Mouse (Mus musculus): ENCODE data around the gene Sugp1. TPM values are rescaled to one million over a fixed set of nuclear protein-coding genes. Genes with fewer than 3 reads are reported as not detected.

The Sugp1 gene
- polyA plus RNA-seq, 1 experiment = 10.8 TPM

GRCm38 (mm10) chr8:70104506-70104905, 61.9 kb downstream of the Sugp1 start:
- DNase-seq (ENCODE audit: low read depth, low spot score) = no peak
- 6% methylated on average over 6 of the region's 6 CpGs for WGBS

GRCm38 (mm10) chr8:70104922-70105321, 62.3 kb downstream of the Sugp1 start:
- WGBS = 69% methylated on average over 7 of the region's 7 CpGs
- DNase-seq (ENCODE audit: low read depth, low spot score) = no peak

- DNase-seq (ENCODE audit: low read depth, low spot score) = no peak
- 62% methylated on average over 2 of the region's 2 CpGs for WGBS
Observed at GRCm38 (mm10) chr8:70110451-70110850, 67.8 kb downstream of the Sugp1 start.

- DNase-seq (ENCODE audit: low read depth, low spot score) = no peak
- WGBS = 43% methylated on average over 23 of the region's 23 CpGs
Observed at GRCm38 (mm10) chr8:70111192-70111795, 68.7 kb downstream of the Sugp1 start.

- no peak for DNase-seq (ENCODE audit: low read depth, low spot score)
- 11% methylated on average over 43 of the region's 43 CpGs for WGBS
Observed at GRCm38 (mm10) chr8:70112401-70113016, 69.9 kb downstream of the Sugp1 start.

GRCm38 (mm10) chr8:70114488-70114887, 71.9 kb downstream of the Sugp1 start:
- WGBS = 19% methylated on average over 6 of the region's 6 CpGs
- no peak for DNase-seq (ENCODE audit: low read depth, low spot score)

- WGBS = 61% methylated on average over 13 of the region's 13 CpGs
- no peak for DNase-seq (ENCODE audit: low read depth, low spot score)
Observed at GRCm38 (mm10) chr8:70114892-70115291, 72.3 kb downstream of the Sugp1 start.

- WGBS = 7% methylated on average over 9 of the region's 9 CpGs
- DNase-seq (ENCODE audit: low read depth, low spot score) = no peak
Observed at GRCm38 (mm10) chr8:70117611-70118010, 75.0 kb downstream of the Sugp1 start.

GRCm38 (mm10) chr8:70118726-70119700, 76.4 kb downstream of the Sugp1 start:
- DNase-seq (ENCODE audit: low read depth, low spot score) = no peak
- 21% methylated on average over 17 of the region's 17 CpGs for WGBS

- WGBS = 4% methylated on average over 19 of the region's 19 CpGs
- DNase-seq (ENCODE audit: low read depth, low spot score) = no peak
Observed at GRCm38 (mm10) chr8:70120667-70121066, 78.1 kb downstream of the Sugp1 start, which contains the start of gene Ncan. Gene Ncan (minus strand): TSS chr8:70120873.

Other genes starting within 250 kb of the Sugp1 start
- 31.3 and 46.0 TPM in 2 replicates for gene Gmip, start 234.1 kb upstream of the Sugp1 start, polyA plus RNA-seq (2012; rRNA removed)
- gene Lpar2, start 220.4 kb upstream of the Sugp1 start, polyA plus RNA-seq (2012; rRNA removed) = 1.1 and 2.0 TPM in 2 replicates
- 3.3 and 6.5 TPM in 2 replicates for gene Pbx4, start 210.3 kb upstream of the Sugp1 start, polyA plus RNA-seq (2012; rRNA removed)
- gene Cilp2, start 155.1 kb upstream of the Sugp1 start, polyA plus RNA-seq (2012; rRNA removed) = 0.03 and 0.07 TPM in 2 replicates
- 0.64 and 0.66 TPM in 2 replicates for gene Tssk6, start 140.6 kb upstream of the Sugp1 start, polyA plus RNA-seq (2012; rRNA removed)
- 111 and 119 TPM in 2 replicates for gene Ndufa13, start 140.3 kb upstream of the Sugp1 start, polyA plus RNA-seq (2012; rRNA removed)
- gene Yjefn3, start 140.1 kb upstream of the Sugp1 start, polyA plus RNA-seq (2012; rRNA removed) = 1.1 and 1.8 TPM in 2 replicates
- gene Gatad2a, start 46.4 kb upstream of the Sugp1 start, polyA plus RNA-seq (2012; rRNA removed) = 45.2 and 73.1 TPM in 2 replicates
- gene Mau2, start 79 bp upstream of the Sugp1 start, polyA plus RNA-seq (2012; rRNA removed) = 52.0 and 84.9 TPM in 2 replicates
- gene Tm6sf2, start 30.1 kb downstream of the Sugp1 start, polyA plus RNA-seq (2012; rRNA removed) = 458 and 745 TPM in 2 replicates
- 0.42 and 0.70 TPM in 2 replicates for gene Hapln4, start 40.6 kb downstream of the Sugp1 start, polyA plus RNA-seq (2012; rRNA removed)
- gene Ncan, start 78.1 kb downstream of the Sugp1 start, polyA plus RNA-seq (2012; rRNA removed) = 0.06 and 0.10 TPM in 2 replicates
- 23.2 and 25.3 TPM in 2 replicates for gene Nr2c2ap, start 88.5 kb downstream of the Sugp1 start, polyA plus RNA-seq (2012; rRNA removed)
- gene Rfxank, start 96.3 kb downstream of the Sugp1 start, polyA plus RNA-seq (2012; rRNA removed) = 22.5 and 32.6 TPM in 2 replicates
- gene Borcs8, start 96.7 kb downstream of the Sugp1 start, polyA plus RNA-seq (2012; rRNA removed) = 69.2 and 73.2 TPM in 2 replicates
- 3.0 and 4.9 TPM in 2 replicates for gene Mef2b, start 96.9 kb downstream of the Sugp1 start, polyA plus RNA-seq (2012; rRNA removed)
- gene Tmem161a, start 129.5 kb downstream of the Sugp1 start, polyA plus RNA-seq (2012; rRNA removed) = 52.9 and 69.2 TPM in 2 replicates
- gene Slc25a42, start 169.5 kb downstream of the Sugp1 start, polyA plus RNA-seq (2012; rRNA removed) = 15.5 and 23.1 TPM in 2 replicates
- gene Sugp2, start 191.4 kb downstream of the Sugp1 start, polyA plus RNA-seq (2012; rRNA removed) = 20.2 and 28.8 TPM in 2 replicates
- 13.6 and 15.2 TPM in 2 replicates for gene Armc6, start 191.7 kb downstream of the Sugp1 start, polyA plus RNA-seq (2012; rRNA removed)
- gene Homer3, start 240.0 kb downstream of the Sugp1 start, polyA plus RNA-seq (2012; rRNA removed) = 5.8 and 6.7 TPM in 2 replicates

Data from large intestine, adult 2 months (tissue).